Mouse (Mus musculus) T-cell, adult 66 days (primary cell): Measurements from ENCODE around the gene Relt. TPM values are rescaled to one million over a fixed set of nuclear protein-coding genes. Genes with fewer than 3 reads are reported as not detected.

Source experiments
- total RNA-seq, 2 experiments: library from RNA; stranded (reverse); gene quantifications; 3 replicates in 1 of 2; 4 replicates in 1 of 2; pipeline ENCODE4 v1.2.4; 2023

Relt gene
- 10 to 100 TPM; 35.2 to 41.3 TPM for total RNA-seq

GRCm38 (mm10) chr7:100862828-100863638 lies at the start of gene Relt:
Gene Relt (minus strand): TSS chr7:100863446.

Other genes starting within 250 kb of the Relt start
- not detected for gene Plekhb1, start 201.0 kb downstream of the Relt start, total RNA-seq
- 10 to 100 TPM; 46.0 to 51.9 TPM for gene Fam168a, start 156.8 kb downstream of the Relt start, total RNA-seq
- under 1 TPM; 0.09 to 0.20 TPM for gene Arhgef17, start 68.7 kb upstream of the Relt start, total RNA-seq
- 1 to 10 TPM in 1 of 2 experiments, under 1 TPM in 1; 0.38 to 1.9 TPM for gene P2ry6, start 111.2 kb upstream of the Relt start, total RNA-seq
- gene P2ry2, start 149.4 kb upstream of the Relt start, total RNA-seq: 1 to 10 TPM in 1 of 2 experiments, under 1 TPM in 1; 0.90 to 1.9 TPM
- gene Fchsd2, start 229.4 kb upstream of the Relt start, total RNA-seq: 100 to 1,000 TPM in 1 of 2 experiments, 10 to 100 TPM in 1; 99.2 to 128 TPM